Mouse (Mus musculus) heart, adult 2 months (tissue): ENCODE measurements around the gene Hcfc2.

ENCODE experiments used
- CTCF ChIP-seq: fragments of 200-600 bp; IDR thresholded peaks from 2 replicates; pipeline ENCODE4 v1.8.1; 2022; ENCODE audit warnings: antibody characterized with exemption, mild to moderate bottlenecking, moderate library complexity
- POLR2A ChIP-seq: fragments of 200-500 bp; IDR thresholded peaks from 2 replicates; pipeline ENCODE4 v1.6.1; 2011; ENCODE audit warnings: mild to moderate bottlenecking, low read depth, low read length, control low read depth; ENCODE audit not compliant: insufficient read depth

- TF ChIP-seq CTCF: no peak
- TF ChIP-seq POLR2A: peak; percentile 44; the same call in 1 of the 2 replicates
Observed at GRCm38 (mm10) chr10:82690494-82690893, 5.5 kb upstream of the Hcfc2 start, which contains the start of gene Glt8d2.
